Mouse (Mus musculus) cerebellum, postnatal 14 days (tissue): ENCODE measurements around the gene Cdh12.
A peak's percentile ranks its signal among the peaks of the same experiment; 100 is the strongest.

Source experiments
- DNase-seq, 2 experiments: peaks; one replicate each; pipeline ENCODE4 v3.0.0; 2021; ENCODE audit warnings: mixed read lengths in 2 of 2

The Cdh12 gene

GRCm38 (mm10) chr15:21393080-21393479 is 944.0 kb downstream of the Cdh12 start:
- no peak for DNase-seq

GRCm38 (mm10) chr15:21405196-21405595 is 956.1 kb downstream of the Cdh12 start:
- DNase-seq = no peak

GRCm38 (mm10) chr15:21407324-21408044 is 958.4 kb downstream of the Cdh12 start:
- DNase-seq = peak; percentile 28 to 62

- DNase-seq = no peak
Measured at GRCm38 (mm10) chr15:21437347-21437746, 988.3 kb downstream of the Cdh12 start.

GRCm38 (mm10) chr15:21437924-21438323 is 988.9 kb downstream of the Cdh12 start:
- DNase-seq = no peak

GRCm38 (mm10) chr15:21458098-21458497 is 1009.0 kb downstream of the Cdh12 start:
- DNase-seq = no peak

GRCm38 (mm10) chr15:21519355-21519869 is 1070.3 kb downstream of the Cdh12 start:
- no peak for DNase-seq

- no peak for DNase-seq
Measured at GRCm38 (mm10) chr15:21530804-21531203, 1081.7 kb downstream of the Cdh12 start.

- no peak for DNase-seq
Measured at GRCm38 (mm10) chr15:21536909-21537308, 1087.8 kb downstream of the Cdh12 start.

- no peak for DNase-seq
Measured at GRCm38 (mm10) chr15:21544786-21545185, 1095.7 kb downstream of the Cdh12 start.

GRCm38 (mm10) chr15:21555981-21556380 is 1106.9 kb downstream of the Cdh12 start:
- no peak for DNase-seq

GRCm38 (mm10) chr15:21566314-21567051 is 1117.4 kb downstream of the Cdh12 start:
- no peak for DNase-seq

- DNase-seq = no peak
Measured at GRCm38 (mm10) chr15:21604510-21604909, 1155.4 kb downstream of the Cdh12 start.
